Mouse (Mus musculus): ENCODE data around the gene Zfpl1. TPM values are rescaled to one million over a fixed set of nuclear protein-coding genes. Genes with fewer than 3 reads are reported as not detected.
A peak's percentile ranks its signal among the peaks of the same experiment; 100 is the strongest.

The Zfpl1 gene
- total and polyA plus RNA-seq, 2 experiments from 2014 or later, result 92.0 to 97.6 TPM

DNA sequence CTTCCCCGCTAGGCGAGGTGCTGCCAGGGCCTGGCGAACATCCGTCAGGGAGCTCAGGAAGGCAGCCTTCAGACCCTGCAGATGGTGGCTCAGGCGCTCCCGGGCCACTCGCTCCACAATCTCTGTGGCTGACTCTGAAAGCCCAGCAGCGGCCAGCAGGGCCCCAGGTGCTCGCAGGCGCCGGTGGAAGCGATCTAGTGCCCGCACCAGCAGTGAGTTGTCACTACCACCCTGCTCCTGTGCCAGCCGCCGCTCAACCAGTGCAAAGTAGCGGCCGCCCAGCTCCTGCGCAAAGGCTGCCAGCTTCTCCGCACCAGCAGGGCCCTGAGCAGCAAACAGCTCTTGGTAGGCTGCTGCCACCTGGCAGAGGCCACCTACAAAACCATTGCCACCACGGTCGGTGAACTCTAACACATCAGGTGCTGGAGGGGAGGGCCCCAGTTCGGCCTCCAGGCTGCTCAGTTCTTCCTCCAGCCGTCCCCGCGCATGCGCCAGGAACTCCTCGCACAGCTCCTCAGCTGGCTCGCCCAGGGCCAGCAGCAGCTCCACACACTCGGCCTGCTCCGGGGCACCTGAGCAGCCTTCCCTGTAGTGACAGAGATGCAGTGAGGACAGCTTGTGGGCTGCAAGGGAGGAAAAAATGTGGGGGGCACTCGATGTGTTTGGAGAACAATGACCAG is 14.0 kb downstream of the Zfpl1 start:
- no peak overlapping the region for H3K9ac ChIP-seq (replicated peaks; ENCODE audit: low read length, poor library complexity, severe bottlenecking)
- 93% methylated on average over 31 of the region's 31 CpGs for WGBS

DNA sequence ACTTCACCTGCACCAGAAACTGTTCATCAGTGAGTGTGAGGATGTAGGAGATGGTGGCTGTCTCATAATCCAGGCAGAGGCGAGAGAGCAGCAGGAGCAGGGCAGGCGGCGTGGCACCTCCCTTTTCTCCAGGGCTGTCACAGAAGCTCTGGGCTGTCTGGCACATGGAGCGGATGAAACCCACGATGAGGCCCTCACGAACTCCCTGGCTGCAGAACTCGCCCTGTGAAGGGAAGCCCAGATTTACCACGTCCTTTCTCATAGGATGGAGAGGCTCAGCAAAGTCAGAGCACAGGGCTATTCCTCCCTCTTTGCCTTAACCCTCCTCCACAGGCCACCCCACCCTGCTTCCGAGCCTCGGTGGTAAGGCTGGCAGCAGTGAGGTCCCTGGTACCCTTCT is 14.9 kb downstream of the Zfpl1 start:
- no peak for TF ChIP-seq CTCF (IDR thresholded peaks at IDR 0.05)
- ATAC-seq (ENCODE audit: low FRiP score) (no peak), DNase-seq (ENCODE audit: low spot score) (no peak)
- no peaks in the 10 kb centered on the region for H3K9me3 ChIP-seq (ENCODE audit: low read length)
- H3K36me3 ChIP-seq (ENCODE audit: insufficient read depth, low read length), result peaks cover 32% of the 10 kb centered on the region
- no peak overlapping the region for H3K27ac ChIP-seq (ENCODE audit: low read depth, low read length)
- 91% methylated on average over 10 of the region's 10 CpGs for WGBS
- no peak overlapping the region for H3K4me2 ChIP-seq (ENCODE audit: low read depth, low read length, poor library complexity, severe bottlenecking)
- H3K4me3 ChIP-seq (ENCODE audit: low read depth, low read length), result no peak overlapping the region
- peaks cover 6% of the 10 kb centered on the region for H3K4me1 ChIP-seq (ENCODE audit: insufficient read depth, low read length)
- no peaks in the 10 kb centered on the region for H3K27me3 ChIP-seq (ENCODE audit: insufficient read depth, low read length)
- H3K9ac ChIP-seq (replicated peaks; ENCODE audit: low read length, poor library complexity, severe bottlenecking), result no peak overlapping the region

More for the DNA sequence above, 14.0 kb downstream of the Zfpl1 start:
- no peak for TF ChIP-seq CTCF (IDR thresholded peaks at IDR 0.05)
- H3K36me3 ChIP-seq (ENCODE audit: insufficient read depth, low read length), result peaks cover 32% of the 10 kb centered on the region
- no peak overlapping the region for H3K27ac ChIP-seq (ENCODE audit: low read depth, low read length)
- ATAC-seq (ENCODE audit: low FRiP score), result no peak
- H3K4me1 ChIP-seq (ENCODE audit: insufficient read depth, low read length), result peaks cover 6% of the 10 kb centered on the region
- H3K4me3 ChIP-seq (ENCODE audit: low read depth, low read length), result no peak overlapping the region
- no peak overlapping the region for H3K4me2 ChIP-seq (ENCODE audit: low read depth, low read length, poor library complexity, severe bottlenecking)
- no peaks in the 10 kb centered on the region for H3K27me3 ChIP-seq (ENCODE audit: insufficient read depth, low read length)
- H3K9me3 ChIP-seq (ENCODE audit: low read length), result no peaks in the 10 kb centered on the region
- no peak for DNase-seq (ENCODE audit: low spot score)

DNA sequence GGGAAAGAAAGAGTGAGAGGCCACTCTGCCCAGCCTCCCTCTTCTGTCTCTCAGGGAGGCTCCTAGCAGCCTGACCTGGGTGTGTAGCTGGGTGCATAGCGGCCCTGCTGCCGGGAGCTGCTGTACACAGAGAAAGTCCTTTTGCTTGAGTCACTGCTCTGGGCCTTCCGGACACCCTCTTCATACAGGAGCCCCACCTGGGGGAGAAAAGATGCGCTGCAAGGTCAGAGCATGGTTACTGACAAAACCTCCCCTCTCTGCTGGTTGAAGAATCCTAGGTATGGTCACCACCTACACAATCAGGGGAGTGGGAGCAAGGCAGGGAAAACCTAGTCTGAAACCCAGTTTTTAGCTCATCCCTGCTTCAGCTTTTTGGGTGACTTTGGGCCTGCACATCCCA is 15.8 kb downstream of the Zfpl1 start:
- H3K9me3 ChIP-seq (ENCODE audit: low read length), result no peaks in the 10 kb centered on the region
- H3K4me3 ChIP-seq (ENCODE audit: low read depth, low read length), result no peak overlapping the region
- no peaks in the 10 kb centered on the region for H3K27me3 ChIP-seq (ENCODE audit: insufficient read depth, low read length)
- peaks cover 6% of the 10 kb centered on the region for H3K4me1 ChIP-seq (ENCODE audit: insufficient read depth, low read length)
- 0 out of 2 replicates have a peak overlapping the region, but pooled peaks have one; percentile 3 for H3K27ac ChIP-seq (ENCODE audit: low read depth, low read length)
- peaks cover 31% of the 10 kb centered on the region for H3K36me3 ChIP-seq (ENCODE audit: insufficient read depth, low read length)
- no peak for DNase-seq (ENCODE audit: low spot score)
- H3K9ac ChIP-seq (replicated peaks; ENCODE audit: low read length, poor library complexity, severe bottlenecking), result no peak overlapping the region
- no peak overlapping the region for H3K4me2 ChIP-seq (ENCODE audit: low read depth, low read length, poor library complexity, severe bottlenecking)
- no peak for ATAC-seq (ENCODE audit: low FRiP score)
- WGBS, result 76% methylated on average over 4 of the region's 4 CpGs
- TF ChIP-seq CTCF (IDR thresholded peaks at IDR 0.05), result no peak

DNA sequence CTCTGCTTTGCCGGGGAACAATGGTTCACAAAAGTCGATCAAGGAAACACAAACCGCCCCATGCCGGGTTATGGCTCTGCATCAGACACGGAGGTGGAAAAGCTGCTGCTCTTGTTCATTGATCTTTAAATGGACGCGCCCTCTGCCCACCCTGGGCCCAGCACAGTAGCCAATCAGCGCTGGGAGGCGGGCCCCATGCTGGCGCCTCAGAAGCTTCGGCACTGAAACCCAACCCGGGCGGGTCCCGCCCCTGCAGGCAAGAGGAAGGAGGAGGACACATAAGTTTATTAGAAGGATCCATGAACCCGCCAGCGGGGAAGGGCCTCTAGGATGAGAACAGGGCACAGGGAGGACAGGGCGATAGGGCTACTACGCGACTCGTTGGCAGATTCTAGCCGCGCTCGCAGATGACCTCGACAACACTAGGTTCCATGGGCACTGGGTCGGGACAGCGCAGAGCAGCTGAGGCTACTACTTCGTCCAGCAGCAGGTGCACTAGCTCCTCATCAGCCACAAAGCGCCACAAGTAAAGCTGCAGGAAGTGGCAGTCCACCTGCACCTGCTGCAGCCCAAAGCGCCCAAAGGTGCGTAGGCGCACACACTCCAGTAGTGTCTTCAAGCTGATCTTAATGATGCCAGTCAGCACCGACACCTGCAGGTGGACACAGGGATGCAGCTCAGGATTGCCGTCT is 16.9 kb downstream of the Zfpl1 start, which contains the start of gene Tm7sf2:
Gene Tm7sf2, minus strand, starts transcription at position 650 of the 692 bp plus-strand sequence.
- Histone ChIP-seq H3K36me3 (ENCODE audit: insufficient read depth, low read length) (peaks cover 27% of the 10 kb centered on the region), H3K27me3 (ENCODE audit: insufficient read depth, low read length) (no peaks in the 10 kb centered on the region), H3K9ac (replicated peaks; ENCODE audit: low read length, poor library complexity, severe bottlenecking) (peak within 1 kb of the TSS; percentile 65), H3K4me1 (ENCODE audit: insufficient read depth, low read length) (peaks cover 6% of the 10 kb centered on the region), H3K27ac (ENCODE audit: low read depth, low read length) (peak within 1 kb of the TSS; percentile 85), H3K4me3 (ENCODE audit: low read depth, low read length) (peak within 1 kb of the TSS; percentile 48), H3K9me3 (ENCODE audit: low read length) (no peaks in the 10 kb centered on the region), H3K4me2 (ENCODE audit: low read depth, low read length, poor library complexity, severe bottlenecking) (peak within 1 kb of the TSS; percentile 77)
- WGBS, result 7% methylated on average over 33 of the region's 33 CpGs
- TF ChIP-seq CTCF (IDR thresholded peaks at IDR 0.05), result peak; percentile 15; the same call in 1 of the 2 replicates
- peak; percentile 95 for DNase-seq (ENCODE audit: low spot score)
- peak; percentile 89 for ATAC-seq (ENCODE audit: low FRiP score)

- Histone ChIP-seq H3K9me3 (ENCODE audit: low read length) (no peaks in the 10 kb centered on the region), H3K4me2 (ENCODE audit: low read depth, low read length, poor library complexity, severe bottlenecking) (peak overlapping the region; percentile 77), H3K9ac (replicated peaks; ENCODE audit: low read length, poor library complexity, severe bottlenecking) (peak overlapping the region; percentile 65), H3K4me1 (ENCODE audit: insufficient read depth, low read length) (peaks cover 11% of the 10 kb centered on the region), H3K4me3 (ENCODE audit: low read depth, low read length) (peak overlapping the region; percentile 48), H3K36me3 (ENCODE audit: insufficient read depth, low read length) (peaks cover 27% of the 10 kb centered on the region), H3K27ac (ENCODE audit: low read depth, low read length) (peak overlapping the region; percentile 85), H3K27me3 (ENCODE audit: insufficient read depth, low read length) (no peaks in the 10 kb centered on the region)
- WGBS, result under 1% methylated on average over 30 of the region's 30 CpGs
- TF ChIP-seq CTCF (IDR thresholded peaks at IDR 0.05), result peak; percentile 93
- ATAC-seq (ENCODE audit: low FRiP score), result peak; percentile 68
- DNase-seq (ENCODE audit: low spot score), result peak; percentile 89
Observed at GRCm38 (mm10) chr19:6067011-6067723, 17.6 kb downstream of the Zfpl1 start.

Measured in midbrain, postnatal 0 days (tissue).